Mouse (Mus musculus) ES-E14 (cell line): ENCODE results near the gene Smpx.

Source experiments
- CHD2 ChIP-seq: IDR thresholded peaks from 2 replicates; pipeline ENCODE4 v1.6.1; 2014; ENCODE audit warnings: mild to moderate bottlenecking, low read depth, low read length, inconsistent platforms
- MAFK ChIP-seq: IDR thresholded peaks from 2 replicates; pipeline ENCODE4 v1.6.1; 2014; ENCODE audit warnings: mild to moderate bottlenecking, low read depth, low read length, inconsistent platforms; ENCODE audit not compliant: insufficient read depth

DNA sequence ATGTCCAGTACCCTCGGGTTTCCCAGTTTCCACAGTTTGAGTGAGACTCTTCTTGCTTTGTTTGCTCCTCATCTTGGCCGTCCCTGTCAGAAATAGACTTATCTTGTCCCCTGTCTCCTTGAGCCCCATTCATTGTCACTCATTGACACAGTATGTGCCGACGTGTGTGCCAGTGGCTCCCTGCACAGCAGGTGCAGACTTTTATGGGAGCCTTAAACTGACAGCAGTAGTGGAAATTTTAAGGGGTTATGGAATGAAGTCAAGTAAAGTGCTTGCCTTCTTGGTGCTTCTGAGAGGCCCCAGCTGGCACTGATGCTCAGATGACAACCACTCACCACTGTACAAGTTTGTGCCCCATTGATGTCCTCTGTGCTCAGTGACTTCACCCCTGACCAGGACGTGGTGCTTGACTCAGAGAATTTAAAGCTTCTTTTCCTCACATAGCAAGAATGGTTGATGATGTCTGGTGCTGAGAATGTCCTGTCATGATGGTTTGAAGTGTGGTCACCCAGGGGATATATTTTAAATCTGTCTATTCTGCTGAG, 1.0 kb upstream of the Smpx start:
- TF ChIP-seq CHD2 (no peak), MAFK (no peak)
